Mouse (Mus musculus): Measurements from ENCODE around the gene Ccdc47. TPM values are rescaled to one million over a fixed set of nuclear protein-coding genes. Genes with fewer than 3 reads are reported as not detected.

Gene Ccdc47
- polyA plus RNA-seq, 1 experiment from 2014 or later, result 53.5 TPM

- H3K4me2 ChIP-seq (ENCODE audit: low read depth, severe bottlenecking), result peak overlapping the region; percentile 59
- H3K9ac ChIP-seq (ENCODE audit: low read length), result peak overlapping the region; percentile 58; the same call in 1 of the 2 replicates
- ATAC-seq (ENCODE audit: insufficient number of reproducible peaks, low FRiP score, low TSS enrichment, low read depth) (no peak), DNase-seq (ENCODE audit: low spot score) (no peak)
- H3K4me1 ChIP-seq (ENCODE audit: control insufficient read depth, insufficient read depth, low read length), result 0 out of 2 replicates have a peak, but pooled peaks cover 2% of the 10 kb centered on the region
- 40% methylated on average over 3 of the region's 3 CpGs for WGBS
- no peaks in the 10 kb centered on the region for H3K9me3 ChIP-seq (ENCODE audit: control insufficient read depth, low read length)
- no peaks in the 10 kb centered on the region for H3K27me3 ChIP-seq (ENCODE audit: control insufficient read depth, insufficient read depth, low read length)
- peak overlapping the region; percentile 69 for H3K4me3 ChIP-seq (ENCODE audit: low read depth, low read length)
- no peaks in the 10 kb centered on the region; the same call in 1 of the 2 replicates for H3K36me3 ChIP-seq (ENCODE audit: control insufficient read depth, insufficient read depth, low read length)
- peak overlapping the region; percentile 55; the same call in 1 of the 2 replicates for H3K27ac ChIP-seq (replicated peaks; ENCODE audit: low read depth, low read length)
These were observed 22.0 kb downstream of the Ccdc47 start for GRCm38 (mm10) chr11:106194155-106194541.

- no peaks in the 10 kb centered on the region for H3K27me3 ChIP-seq (ENCODE audit: control insufficient read depth, insufficient read depth, low read length)
- no peaks in the 10 kb centered on the region for H3K9me3 ChIP-seq (ENCODE audit: control insufficient read depth, low read length)
- H3K9ac ChIP-seq (ENCODE audit: low read length), result peak overlapping the region; percentile 79
- H3K27ac ChIP-seq (replicated peaks; ENCODE audit: low read depth, low read length), result peak overlapping the region; percentile 62; the same call in 1 of the 2 replicates
- H3K36me3 ChIP-seq (ENCODE audit: control insufficient read depth, insufficient read depth, low read length), result no peaks in the 10 kb centered on the region; the same call in 1 of the 2 replicates
- ATAC-seq (ENCODE audit: insufficient number of reproducible peaks, low FRiP score, low TSS enrichment, low read depth) (peak; percentile 95), DNase-seq (ENCODE audit: low spot score) (peak; percentile 98)
- peak overlapping the region; percentile 59 for H3K4me2 ChIP-seq (ENCODE audit: low read depth, severe bottlenecking)
- WGBS, result under 1% methylated on average over 43 of the region's 44 CpGs
- peak overlapping the region; percentile 69 for H3K4me3 ChIP-seq (ENCODE audit: low read depth, low read length)
- H3K4me1 ChIP-seq (ENCODE audit: control insufficient read depth, insufficient read depth, low read length), result 0 out of 2 replicates have a peak, but pooled peaks cover 2% of the 10 kb centered on the region
These were observed 22.6 kb downstream of the Ccdc47 start for GRCm38 (mm10) chr11:106193371-106194154.

GRCm38 (mm10) chr11:106192657-106193370 is 23.3 kb downstream of the Ccdc47 start:
- H3K9me3 ChIP-seq (ENCODE audit: control insufficient read depth, low read length), result no peaks in the 10 kb centered on the region
- 0 out of 2 replicates have a peak, but pooled peaks cover 2% of the 10 kb centered on the region for H3K4me1 ChIP-seq (ENCODE audit: control insufficient read depth, insufficient read depth, low read length)
- no peaks in the 10 kb centered on the region for H3K27me3 ChIP-seq (ENCODE audit: control insufficient read depth, insufficient read depth, low read length)
- ATAC-seq (ENCODE audit: insufficient number of reproducible peaks, low FRiP score, low TSS enrichment, low read depth) (peak; percentile 18; the same call in 1 of the 2 replicates), DNase-seq (ENCODE audit: low spot score) (no peak)
- H3K4me2 ChIP-seq (ENCODE audit: low read depth, severe bottlenecking), result peak overlapping the region; percentile 59
- H3K36me3 ChIP-seq (ENCODE audit: control insufficient read depth, insufficient read depth, low read length), result no peaks in the 10 kb centered on the region; the same call in 1 of the 2 replicates
- H3K9ac ChIP-seq (ENCODE audit: low read length), result peak overlapping the region; percentile 79
- 14% methylated on average over 19 of the region's 19 CpGs for WGBS
- H3K4me3 ChIP-seq (ENCODE audit: low read depth, low read length), result peak overlapping the region; percentile 69
- peak overlapping the region; percentile 62; the same call in 1 of the 2 replicates for H3K27ac ChIP-seq (replicated peaks; ENCODE audit: low read depth, low read length)

GRCm38 (mm10) chr11:106192241-106192640 is 23.9 kb downstream of the Ccdc47 start:
- H3K27ac ChIP-seq (replicated peaks; ENCODE audit: low read depth, low read length), result no peak overlapping the region
- H3K9ac ChIP-seq (ENCODE audit: low read length), result no peak overlapping the region
- no peak overlapping the region for H3K4me3 ChIP-seq (ENCODE audit: low read depth, low read length)
- H3K4me2 ChIP-seq (ENCODE audit: low read depth, severe bottlenecking), result no peak overlapping the region; the same call in 1 of the 2 replicates
- no peaks in the 10 kb centered on the region for H3K36me3 ChIP-seq (ENCODE audit: control insufficient read depth, insufficient read depth, low read length)
- no peaks in the 10 kb centered on the region for H3K27me3 ChIP-seq (ENCODE audit: control insufficient read depth, insufficient read depth, low read length)
- H3K9me3 ChIP-seq (ENCODE audit: control insufficient read depth, low read length), result no peaks in the 10 kb centered on the region
- H3K4me1 ChIP-seq (ENCODE audit: control insufficient read depth, insufficient read depth, low read length), result 0 out of 2 replicates have a peak, but pooled peaks cover 2% of the 10 kb centered on the region
- no peak for ATAC-seq (ENCODE audit: insufficient number of reproducible peaks, low FRiP score, low TSS enrichment, low read depth)
- WGBS, result 87% methylated on average over 5 of the region's 5 CpGs
- no peak for DNase-seq (ENCODE audit: low spot score)

- no peaks in the 10 kb centered on the region for H3K36me3 ChIP-seq (ENCODE audit: control insufficient read depth, insufficient read depth, low read length)
- H3K27me3 ChIP-seq (ENCODE audit: control insufficient read depth, insufficient read depth, low read length), result no peaks in the 10 kb centered on the region
- no peaks in the 10 kb centered on the region for H3K9me3 ChIP-seq (ENCODE audit: control insufficient read depth, low read length)
- no peak overlapping the region for H3K4me3 ChIP-seq (ENCODE audit: low read depth, low read length)
- DNase-seq (ENCODE audit: low spot score), result no peak
- no peak for ATAC-seq (ENCODE audit: insufficient number of reproducible peaks, low FRiP score, low TSS enrichment, low read depth)
- H3K4me1 ChIP-seq (ENCODE audit: control insufficient read depth, insufficient read depth, low read length), result 0 out of 2 replicates have a peak, but pooled peaks cover 2% of the 10 kb centered on the region
- H3K27ac ChIP-seq (replicated peaks; ENCODE audit: low read depth, low read length), result no peak overlapping the region
- WGBS, result 96% methylated on average over 3 of the region's 3 CpGs
- no peak overlapping the region for H3K9ac ChIP-seq (ENCODE audit: low read length)
- H3K4me2 ChIP-seq (ENCODE audit: low read depth, severe bottlenecking), result no peak overlapping the region
These were observed 24.4 kb downstream of the Ccdc47 start for GRCm38 (mm10) chr11:106191716-106192115.

GRCm38 (mm10) chr11:106187326-106187725 is 28.8 kb downstream of the Ccdc47 start:
- WGBS, result 95% methylated on average over 4 of the region's 4 CpGs
- DNase-seq (ENCODE audit: low spot score), result no peak

GRCm38 (mm10) chr11:106180449-106180801 is 35.7 kb downstream of the Ccdc47 start:
- no peaks in the 10 kb centered on the region for H3K36me3 ChIP-seq (ENCODE audit: control insufficient read depth, insufficient read depth, low read length)
- no peak overlapping the region for H3K4me3 ChIP-seq (ENCODE audit: low read depth, low read length)
- no peak overlapping the region for H3K27ac ChIP-seq (replicated peaks; ENCODE audit: low read depth, low read length)
- no peak for DNase-seq (ENCODE audit: low spot score)
- 88% methylated on average over 2 of the region's 2 CpGs for WGBS
- no peak for ATAC-seq (ENCODE audit: insufficient number of reproducible peaks, low FRiP score, low TSS enrichment, low read depth)
- H3K27me3 ChIP-seq (ENCODE audit: control insufficient read depth, insufficient read depth, low read length), result no peaks in the 10 kb centered on the region
- no peak overlapping the region for H3K9ac ChIP-seq (ENCODE audit: low read length)
- H3K9me3 ChIP-seq (ENCODE audit: control insufficient read depth, low read length), result no peaks in the 10 kb centered on the region
- H3K4me2 ChIP-seq (ENCODE audit: low read depth, severe bottlenecking), result no peak overlapping the region
- H3K4me1 ChIP-seq (ENCODE audit: control insufficient read depth, insufficient read depth, low read length), result no peaks in the 10 kb centered on the region

More at GRCm38 (mm10) chr11:106187326-106187725, 28.8 kb downstream of the Ccdc47 start:
- Histone ChIP-seq H3K9ac (ENCODE audit: low read length) (no peak overlapping the region), H3K4me2 (ENCODE audit: low read depth, severe bottlenecking) (no peak overlapping the region), H3K27ac (replicated peaks; ENCODE audit: low read depth, low read length) (no peak overlapping the region), H3K9me3 (ENCODE audit: control insufficient read depth, low read length) (no peaks in the 10 kb centered on the region), H3K36me3 (ENCODE audit: control insufficient read depth, insufficient read depth, low read length) (no peaks in the 10 kb centered on the region), H3K4me1 (ENCODE audit: control insufficient read depth, insufficient read depth, low read length) (no peaks in the 10 kb centered on the region), H3K27me3 (ENCODE audit: control insufficient read depth, insufficient read depth, low read length) (no peaks in the 10 kb centered on the region), H3K4me3 (ENCODE audit: low read depth, low read length) (no peak overlapping the region)
- ATAC-seq (ENCODE audit: insufficient number of reproducible peaks, low FRiP score, low TSS enrichment, low read depth), result no peak

GRCm38 (mm10) chr11:106179711-106180448 is 36.3 kb downstream of the Ccdc47 start:
- ATAC-seq (ENCODE audit: insufficient number of reproducible peaks, low FRiP score, low TSS enrichment, low read depth), result no peak
- Histone ChIP-seq H3K9me3 (ENCODE audit: control insufficient read depth, low read length) (no peaks in the 10 kb centered on the region), H3K4me2 (ENCODE audit: low read depth, severe bottlenecking) (no peak overlapping the region), H3K4me1 (ENCODE audit: control insufficient read depth, insufficient read depth, low read length) (no peaks in the 10 kb centered on the region), H3K36me3 (ENCODE audit: control insufficient read depth, insufficient read depth, low read length) (no peaks in the 10 kb centered on the region), H3K27ac (replicated peaks; ENCODE audit: low read depth, low read length) (no peak overlapping the region), H3K9ac (ENCODE audit: low read length) (no peak overlapping the region), H3K4me3 (ENCODE audit: low read depth, low read length) (no peak overlapping the region), H3K27me3 (ENCODE audit: control insufficient read depth, insufficient read depth, low read length) (no peaks in the 10 kb centered on the region)
- no peak for DNase-seq (ENCODE audit: low spot score)
- whole genome bisulfite sequencing, result 83% methylated on average over 7 of the region's 7 CpGs
